Mouse (Mus musculus) NIH3T3 (cell line): ENCODE data around the gene Ier3.

ENCODE experiments used
- DNase-seq: peaks from one replicate; pipeline ENCODE4 v3.0.0-alpha.2; 2012; ENCODE audit warnings: low read depth

Ier3 gene

GRCm38 (mm10) chr17:35866911-35867890 lies 45.7 kb downstream of the Ier3 start:
- peak; percentile 80 for DNase-seq

GRCm38 (mm10) chr17:35868165-35868820 lies 46.8 kb downstream of the Ier3 start:
- DNase-seq, result peak; percentile 69

- no peak for DNase-seq
Measured at GRCm38 (mm10) chr17:35868961-35869345, 47.5 kb downstream of the Ier3 start.

GRCm38 (mm10) chr17:35869346-35870067 lies 48.0 kb downstream of the Ier3 start:
- peak; percentile 85 for DNase-seq

- DNase-seq, result peak; percentile 90
Measured at GRCm38 (mm10) chr17:35870151-35870883, 48.8 kb downstream of the Ier3 start.

GRCm38 (mm10) chr17:35870884-35871696 lies 49.6 kb downstream of the Ier3 start:
- peak; percentile 67 for DNase-seq
